Mouse (Mus musculus): ENCODE measurements around the gene Npepps. TPM values are rescaled to one million over a fixed set of nuclear protein-coding genes. Genes with fewer than 3 reads are reported as not detected.
"Not testable (repeated sequence)": the region's sequence is repeated elsewhere in the genome, so short reads cannot be mapped to it uniquely, and the experiment has no call there.

Gene Npepps
- polyA plus RNA-seq, 1 experiment from 2014 or later, result 102 TPM

GRCm38 (mm10) chr11:97196541-97196940 is 83.9 kb downstream of the Npepps start:
- WGBS, result 72% methylated on average over 12 of the region's 12 CpGs
- no peaks in the 10 kb centered on the region for H3K9me3 ChIP-seq (replicated peaks)
- no peak overlapping the region for H3K9ac ChIP-seq
- peaks cover 4% of the 10 kb centered on the region; the same call in 1 of the 2 replicates for H3K36me3 ChIP-seq
- H3K27me3 ChIP-seq, result no peaks in the 10 kb centered on the region
- H3K4me1 ChIP-seq, result no peaks in the 10 kb centered on the region
- no peak for ATAC-seq (ENCODE audit: insufficient number of reproducible peaks, low FRiP score, low TSS enrichment, low read depth)
- H3K4me3 ChIP-seq (replicated peaks), result no peak overlapping the region
- H3K27ac ChIP-seq (replicated peaks), result no peak overlapping the region
- no peak overlapping the region for H3K4me2 ChIP-seq (replicated peaks)

DNA sequence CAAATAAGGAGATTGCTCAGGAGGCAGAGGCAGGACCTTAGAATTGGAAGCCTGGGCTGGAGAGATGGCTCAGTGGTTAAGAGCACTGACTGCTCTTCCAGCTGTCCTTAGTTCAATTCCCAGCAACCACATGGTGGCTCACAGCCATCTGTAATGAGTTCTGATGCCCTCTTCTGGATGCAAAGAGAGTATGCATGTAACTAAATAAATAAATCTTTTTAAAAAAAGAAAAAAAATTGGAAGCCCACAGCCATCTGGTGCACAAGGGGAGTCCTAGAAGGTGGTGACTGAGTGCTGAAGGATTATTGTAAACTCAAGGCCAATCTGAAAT is 87.9 kb downstream of the Npepps start:
- H3K4me2 ChIP-seq (replicated peaks), result no peak overlapping the region
- ATAC-seq (ENCODE audit: insufficient number of reproducible peaks, low FRiP score, low TSS enrichment, low read depth), result no peak
- H3K27ac ChIP-seq (replicated peaks), result no peak overlapping the region
- H3K36me3 ChIP-seq, result peaks cover 4% of the 10 kb centered on the region; the same call in 1 of the 2 replicates
- H3K27me3 ChIP-seq, result no peaks in the 10 kb centered on the region
- no peak overlapping the region for H3K4me3 ChIP-seq (replicated peaks)
- H3K4me1 ChIP-seq, result peaks cover 12% of the 10 kb centered on the region; the same call in 1 of the 2 replicates
- no peaks in the 10 kb centered on the region for H3K9me3 ChIP-seq (replicated peaks)
- no peak overlapping the region for H3K9ac ChIP-seq

DNA sequence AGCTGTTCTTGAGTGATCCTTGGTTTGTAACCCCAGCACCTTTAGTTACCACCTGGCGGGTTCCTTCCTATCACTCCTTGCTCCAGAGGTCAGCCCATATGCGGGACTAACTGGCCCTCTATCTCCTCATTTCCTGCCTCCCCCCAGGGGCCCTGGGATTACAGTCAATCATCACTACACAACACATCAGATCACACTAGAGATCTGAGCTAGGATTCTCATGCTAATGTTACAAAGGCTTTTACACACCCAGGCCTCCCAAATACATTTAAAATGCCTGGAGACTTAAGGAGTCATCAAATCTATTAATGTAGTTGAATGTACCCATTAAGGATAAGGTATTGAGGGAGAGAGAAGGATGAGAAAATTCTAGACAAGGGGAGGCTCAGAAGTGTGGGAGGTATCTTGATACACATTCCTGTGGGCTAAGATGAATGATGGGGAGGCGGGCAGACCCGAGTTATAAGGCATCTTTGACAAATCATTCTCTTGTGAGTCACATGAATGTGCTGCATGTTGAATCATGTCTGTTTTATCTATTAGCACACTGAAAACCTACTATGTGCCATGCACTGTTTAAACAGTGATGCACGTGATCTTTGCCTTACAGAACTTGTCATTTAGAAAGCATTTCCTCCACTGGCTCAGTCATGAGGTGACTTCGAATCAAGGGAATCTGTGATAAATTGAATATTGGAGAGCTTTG is 88.4 kb downstream of the Npepps start:
- no peak overlapping the region for H3K9ac ChIP-seq
- H3K36me3 ChIP-seq, result peaks cover 4% of the 10 kb centered on the region; the same call in 1 of the 2 replicates
- ATAC-seq (ENCODE audit: insufficient number of reproducible peaks, low FRiP score, low TSS enrichment, low read depth), result no peak
- H3K9me3 ChIP-seq (replicated peaks), result no peaks in the 10 kb centered on the region
- H3K4me2 ChIP-seq (replicated peaks), result no peak overlapping the region
- peaks cover 12% of the 10 kb centered on the region; the same call in 1 of the 2 replicates for H3K4me1 ChIP-seq
- H3K27me3 ChIP-seq, result no peaks in the 10 kb centered on the region
- WGBS, result 65% methylated on average over 6 of the region's 6 CpGs
- H3K4me3 ChIP-seq (replicated peaks), result no peak overlapping the region
- no peak overlapping the region for H3K27ac ChIP-seq (replicated peaks)

DNA sequence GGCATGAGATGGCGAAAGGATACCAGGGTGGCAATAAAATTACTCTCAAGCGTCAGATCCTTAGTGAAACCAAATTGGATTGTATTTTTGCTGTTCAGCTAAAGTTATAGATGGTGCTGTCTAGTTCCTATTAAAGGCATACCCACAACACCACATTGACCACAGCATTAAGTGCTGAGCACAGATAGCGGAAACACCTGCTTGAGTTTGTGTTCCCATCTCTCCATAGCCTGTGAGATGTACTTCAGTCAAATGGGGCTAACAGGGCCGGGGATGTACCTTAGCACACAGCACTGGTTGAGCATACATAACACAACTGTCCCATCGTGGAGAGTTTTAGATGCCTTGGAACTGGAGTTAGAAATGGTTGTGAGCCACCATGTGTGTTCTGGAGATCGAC is 89.4 kb downstream of the Npepps start:
- no peak for ATAC-seq (ENCODE audit: insufficient number of reproducible peaks, low FRiP score, low TSS enrichment, low read depth)
- peaks cover 8% of the 10 kb centered on the region; the same call in 1 of the 2 replicates for H3K36me3 ChIP-seq
- WGBS, result 85% methylated on average over 6 of the region's 6 CpGs

GRCm38 (mm10) chr11:97189645-97190044 is 90.8 kb downstream of the Npepps start:
- not testable (repeated sequence) for H3K4me3 ChIP-seq (replicated peaks); H3K9me3 ChIP-seq (replicated peaks); H3K27me3 ChIP-seq; H3K4me2 ChIP-seq (replicated peaks); H3K27ac ChIP-seq (replicated peaks); ATAC-seq (ENCODE audit: insufficient number of reproducible peaks, low FRiP score, low TSS enrichment, low read depth); H3K9ac ChIP-seq
- peaks cover 28% of the 10 kb centered on the region; the same call in 1 of the 2 replicates for H3K4me1 ChIP-seq
- WGBS, result 86% methylated on average over 6 of the region's 6 CpGs
- H3K36me3 ChIP-seq, result peaks cover 19% of the 10 kb centered on the region

More for the DNA sequence above, 89.4 kb downstream of the Npepps start:
- H3K4me1 ChIP-seq, result peaks cover 18% of the 10 kb centered on the region; the same call in 1 of the 2 replicates
- H3K27me3 ChIP-seq, result no peaks in the 10 kb centered on the region
- H3K4me3 ChIP-seq (replicated peaks), result no peak overlapping the region
- no peak overlapping the region for H3K27ac ChIP-seq (replicated peaks)
- H3K9me3 ChIP-seq (replicated peaks), result no peaks in the 10 kb centered on the region
- H3K4me2 ChIP-seq (replicated peaks), result no peak overlapping the region
- H3K9ac ChIP-seq, result no peak overlapping the region

DNA sequence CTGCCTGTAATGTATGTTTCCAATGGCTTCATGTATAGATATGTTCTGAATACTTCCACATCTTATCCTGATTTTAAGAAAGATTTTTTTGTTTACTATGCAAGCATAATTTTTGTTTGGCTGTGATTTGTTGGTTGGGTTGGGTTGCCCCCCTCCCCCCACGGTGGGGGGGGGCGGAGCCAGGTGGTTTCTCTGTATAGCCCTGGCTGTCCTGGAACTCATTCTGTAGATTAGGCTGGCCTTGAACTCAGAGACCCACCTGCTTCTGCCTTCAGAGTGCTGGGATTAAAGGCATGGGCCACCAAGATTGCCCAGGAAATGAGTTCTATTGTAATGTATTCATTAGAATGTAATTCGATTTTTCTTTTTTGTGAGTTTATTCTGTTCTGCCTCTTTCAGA is 91.2 kb downstream of the Npepps start:
- no peak for ATAC-seq (ENCODE audit: insufficient number of reproducible peaks, low FRiP score, low TSS enrichment, low read depth)
- Histone ChIP-seq H3K4me1 (peaks cover 28% of the 10 kb centered on the region; the same call in 1 of the 2 replicates), H3K36me3 (peaks cover 23% of the 10 kb centered on the region), H3K27me3 (no peaks in the 10 kb centered on the region), H3K9ac (no peak overlapping the region), H3K27ac (replicated peaks) (no peak overlapping the region), H3K4me3 (replicated peaks) (peak overlapping the region; percentile 91), H3K4me2 (replicated peaks) (peak overlapping the region; percentile 87), H3K9me3 (replicated peaks) (no peaks in the 10 kb centered on the region)
- 34% methylated on average over 3 of the region's 3 CpGs for WGBS

DNA sequence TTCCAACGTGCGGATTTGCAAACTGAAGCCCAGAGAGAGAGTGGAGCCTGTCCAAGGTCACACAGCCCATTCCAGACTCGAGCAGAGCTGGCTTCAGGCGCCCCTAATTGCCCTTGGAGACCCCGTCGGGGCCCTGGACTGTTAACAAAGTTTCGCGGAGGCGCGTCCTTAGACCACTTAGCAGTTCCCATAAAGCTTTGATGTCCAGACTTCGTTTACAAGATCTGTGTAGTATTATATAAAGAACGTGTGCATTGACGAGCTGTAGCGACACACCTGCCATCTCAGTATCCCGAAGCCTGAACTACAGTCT is 91.8 kb downstream of the Npepps start:
- Histone ChIP-seq H3K4me2 (replicated peaks) (peak overlapping the region; percentile 87), H3K9ac (peak overlapping the region; percentile 66), H3K9me3 (replicated peaks) (no peaks in the 10 kb centered on the region), H3K4me1 (peaks cover 28% of the 10 kb centered on the region; the same call in 1 of the 2 replicates), H3K4me3 (replicated peaks) (peak overlapping the region; percentile 91), H3K27me3 (no peaks in the 10 kb centered on the region), H3K27ac (replicated peaks) (peak overlapping the region; percentile 97), H3K36me3 (peaks cover 25% of the 10 kb centered on the region)
- under 1% methylated on average over 15 of the region's 15 CpGs for WGBS
- ATAC-seq (ENCODE audit: insufficient number of reproducible peaks, low FRiP score, low TSS enrichment, low read depth), result no peak

GRCm38 (mm10) chr11:97187764-97188642 is 92.4 kb downstream of the Npepps start, which contains the start of gene Kpnb1:
Kpnb1 (minus strand) TSS chr11:97187881.
- Histone ChIP-seq H3K4me1 (peaks cover 28% of the 10 kb centered on the region; the same call in 1 of the 2 replicates), H3K27me3 (no peaks in the 10 kb centered on the region), H3K4me2 (replicated peaks) (peak within 1 kb of the TSS; percentile 87), H3K36me3 (peaks cover 30% of the 10 kb centered on the region), H3K9ac (peak within 1 kb of the TSS; percentile 66), H3K4me3 (replicated peaks) (peak within 1 kb of the TSS; percentile 91), H3K27ac (replicated peaks) (peak within 1 kb of the TSS; percentile 97), H3K9me3 (replicated peaks) (no peaks in the 10 kb centered on the region)
- under 1% methylated on average over 92 of the region's 101 CpGs for WGBS
- ATAC-seq (ENCODE audit: insufficient number of reproducible peaks, low FRiP score, low TSS enrichment, low read depth), result peak; percentile 96

DNA sequence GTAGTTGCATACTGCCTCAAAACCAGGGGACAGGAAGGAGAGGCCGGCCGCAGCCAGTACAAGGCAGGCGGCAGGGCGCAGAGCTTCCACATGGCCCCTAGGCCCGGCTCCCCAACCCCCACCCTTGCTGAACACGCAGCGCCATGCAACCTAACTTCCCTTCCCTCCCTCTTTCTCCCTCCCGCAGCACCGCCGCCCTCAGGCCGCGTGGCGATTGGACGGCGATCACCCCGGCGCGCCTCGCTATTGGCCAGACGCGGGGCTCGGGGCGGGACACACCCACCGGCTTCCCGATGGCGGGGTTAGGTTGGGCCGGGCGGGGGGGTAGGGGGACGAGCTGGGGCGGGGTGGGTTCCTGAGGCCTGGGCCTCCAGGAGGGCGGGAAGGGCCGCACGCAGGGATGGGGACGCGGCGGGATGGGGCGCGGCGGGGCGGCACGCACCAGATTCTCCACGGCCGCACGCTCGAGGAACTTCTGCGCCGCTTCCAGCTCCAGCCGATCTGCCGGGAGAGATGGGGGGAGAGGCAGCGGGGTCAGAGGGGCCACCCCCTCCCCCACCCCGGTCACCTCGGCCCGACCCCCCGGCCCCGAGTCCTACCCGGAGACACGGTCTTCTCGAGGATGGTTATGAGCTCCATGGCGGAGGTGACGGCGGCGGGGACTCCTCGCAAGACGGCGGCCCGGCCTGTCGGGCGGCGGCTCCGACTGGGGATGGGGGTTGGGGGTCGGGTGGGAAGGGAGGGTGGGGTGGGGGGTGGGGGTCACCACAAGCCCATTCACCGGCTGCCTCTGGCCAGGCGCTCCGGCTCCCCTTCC is 93.3 kb downstream of the Npepps start:
- no peaks in the 10 kb centered on the region for H3K27me3 ChIP-seq

GRCm38 (mm10) chr11:97185704-97186614 is 94.5 kb downstream of the Npepps start:
- peaks cover 51% of the 10 kb centered on the region for H3K36me3 ChIP-seq
- no peak for ATAC-seq (ENCODE audit: insufficient number of reproducible peaks, low FRiP score, low TSS enrichment, low read depth)
- H3K4me2 ChIP-seq (replicated peaks), result peak overlapping the region; percentile 78
- peaks cover 28% of the 10 kb centered on the region; the same call in 1 of the 2 replicates for H3K4me1 ChIP-seq
- H3K27ac ChIP-seq (replicated peaks), result no peak overlapping the region
- H3K9me3 ChIP-seq (replicated peaks), result no peaks in the 10 kb centered on the region
- H3K4me3 ChIP-seq (replicated peaks), result peak overlapping the region; percentile 91
- WGBS, result 63% methylated on average over 5 of the region's 5 CpGs
- H3K27me3 ChIP-seq, result no peaks in the 10 kb centered on the region
- H3K9ac ChIP-seq, result 0 out of 2 replicates have a peak overlapping the region, but pooled peaks have one; percentile 31

More for the DNA sequence above, 93.3 kb downstream of the Npepps start:
- Histone ChIP-seq H3K4me2 (replicated peaks) (peak overlapping the region; percentile 78), H3K4me1 (peaks cover 28% of the 10 kb centered on the region; the same call in 1 of the 2 replicates), H3K9me3 (replicated peaks) (no peaks in the 10 kb centered on the region), H3K27ac (replicated peaks) (peak overlapping the region; percentile 97), H3K36me3 (peaks cover 39% of the 10 kb centered on the region), H3K9ac (peak overlapping the region; percentile 66), H3K4me3 (replicated peaks) (peak overlapping the region; percentile 91)
- under 1% methylated on average over 44 of the region's 74 CpGs for WGBS
- peak; percentile 84 for ATAC-seq (ENCODE audit: insufficient number of reproducible peaks, low FRiP score, low TSS enrichment, low read depth)

All from embryonic facial prominence, embryonic 15.5 days (tissue).